Mouse (Mus musculus) thymus, adult 18-20 months (tissue): Measurements from ENCODE around the gene Nek6.

Experiments
- DNase-seq, 2 experiments: peaks; one replicate each; pipeline ENCODE4 v3.0.0; 2022; ENCODE audit warnings: mixed read lengths in 2 of 2

Nek6 gene

DNA sequence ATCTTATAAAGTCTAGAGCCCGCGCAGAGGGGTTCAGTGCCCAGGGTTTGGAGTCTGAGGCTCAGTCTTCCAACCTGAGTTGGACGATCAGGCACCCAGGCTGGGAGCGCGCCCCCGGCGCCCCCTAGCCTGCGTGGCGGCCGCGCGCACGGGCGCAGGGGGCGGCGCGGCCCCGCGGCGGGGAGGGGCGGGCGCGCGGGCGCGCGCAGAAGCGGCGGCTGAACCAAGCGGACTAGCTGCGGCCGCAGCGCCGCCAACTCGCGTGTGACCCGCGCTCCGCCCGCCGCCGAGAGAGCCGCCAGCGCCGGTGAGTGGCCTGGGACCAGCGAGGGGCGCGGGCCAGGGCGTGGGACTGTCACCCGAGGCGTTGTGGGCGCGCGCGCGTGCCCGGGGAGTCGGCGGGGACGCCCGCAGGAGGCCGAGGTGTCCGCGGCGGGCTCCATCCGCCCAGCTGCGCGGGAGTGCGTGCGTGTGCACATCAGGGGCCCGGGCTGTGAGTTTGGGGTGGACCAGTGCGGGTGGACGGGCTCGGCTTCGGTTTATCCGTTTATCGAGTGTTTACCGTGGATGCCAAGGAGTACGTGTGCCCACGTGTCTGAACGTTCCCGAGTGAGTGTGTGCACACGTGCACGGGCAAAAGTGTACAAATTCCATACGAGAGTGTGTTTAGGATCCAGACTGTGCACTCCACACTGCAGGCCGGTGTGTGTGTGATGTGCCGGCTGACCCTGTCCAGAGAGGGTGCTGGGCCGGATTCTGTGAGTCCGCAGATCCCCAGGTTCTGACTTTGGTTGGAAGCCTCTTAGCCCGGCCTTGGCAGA lies at the start of gene Nek6:
TSS of gene Nek6 (plus strand) at position 157 of the 821 bp plus-strand sequence.
- DNase-seq: peak; percentile 22 to 28

DNA sequence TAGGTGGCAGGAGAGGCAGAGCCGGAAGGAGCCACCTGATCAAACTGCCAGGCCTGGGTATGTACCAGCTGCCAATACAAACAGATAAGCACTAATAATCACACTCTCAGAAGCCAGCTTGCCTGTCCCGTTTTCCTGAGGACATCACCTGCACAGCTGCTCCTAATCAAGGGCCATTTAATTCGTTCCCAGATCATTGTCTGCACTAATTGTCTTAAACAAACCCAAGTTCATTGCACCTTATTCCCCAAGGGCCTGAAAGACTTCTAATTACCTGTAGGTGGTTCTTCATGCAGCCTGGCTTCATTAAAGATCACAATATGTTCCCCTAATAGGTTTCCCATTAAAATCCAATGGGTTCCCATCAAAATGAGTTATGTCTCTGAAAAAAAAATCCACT lies 49.1 kb upstream of the Nek6 start:
- DNase-seq: no peak

DNA sequence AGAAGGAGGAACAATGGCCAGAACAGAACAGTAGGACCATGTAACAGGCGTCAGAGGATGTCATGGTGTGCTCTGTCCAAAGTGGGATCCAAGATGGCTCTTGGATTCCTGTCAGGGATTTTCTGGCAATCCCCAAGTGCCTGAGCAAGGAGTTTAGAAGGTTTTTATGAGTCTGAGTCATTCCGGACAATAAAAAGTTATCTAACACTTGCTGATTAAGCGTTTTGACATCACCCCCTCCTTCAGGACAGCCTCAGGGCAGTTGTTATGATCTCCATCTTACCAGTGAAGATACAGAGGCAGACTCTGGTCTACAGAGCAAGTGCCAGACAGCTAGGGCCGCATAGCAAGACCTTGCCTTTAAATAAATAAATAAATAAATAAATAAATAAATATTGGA lies 42.6 kb upstream of the Nek6 start:
- DNase-seq: no peak

DNA sequence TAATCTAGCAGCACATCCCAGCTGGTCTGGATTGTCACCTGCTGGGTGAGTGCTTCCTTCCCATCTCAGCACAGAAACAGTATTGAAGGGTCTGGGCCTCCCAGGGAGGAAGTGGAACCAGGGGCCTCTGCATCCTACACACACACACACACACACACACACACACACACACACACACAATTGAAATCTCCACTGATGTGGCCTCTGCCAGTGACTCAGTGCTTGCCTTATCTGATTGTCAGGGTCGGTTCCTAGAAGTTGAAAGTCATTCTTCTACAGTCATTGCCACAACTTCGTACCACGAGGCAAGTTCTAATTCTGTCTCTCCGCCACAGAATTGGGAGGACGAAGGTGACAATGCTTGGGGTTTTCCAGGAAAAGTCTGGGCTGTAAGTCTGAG lies 39.7 kb upstream of the Nek6 start:
- peak in 1 of 2 experiments; percentile 5 for DNase-seq

DNA sequence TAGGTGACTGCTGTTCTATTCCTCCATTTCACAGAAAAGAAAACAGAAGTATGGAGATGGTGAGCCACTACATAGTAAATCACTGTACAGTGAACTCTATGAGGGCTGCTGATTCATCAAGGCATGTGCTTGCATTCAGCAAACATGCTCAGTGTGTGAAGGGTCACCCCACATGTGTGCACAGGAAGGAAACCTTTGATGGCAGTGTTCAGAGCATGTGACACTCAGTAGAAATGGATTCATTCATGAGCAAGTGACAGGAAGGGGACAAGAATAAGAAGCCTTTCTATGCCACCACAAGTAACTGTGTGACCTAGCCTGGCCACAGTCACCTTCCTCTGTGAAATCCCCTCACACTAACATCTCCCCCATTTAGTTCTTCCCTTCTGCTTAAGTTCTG lies 38.6 kb upstream of the Nek6 start:
- no peak for DNase-seq

DNA sequence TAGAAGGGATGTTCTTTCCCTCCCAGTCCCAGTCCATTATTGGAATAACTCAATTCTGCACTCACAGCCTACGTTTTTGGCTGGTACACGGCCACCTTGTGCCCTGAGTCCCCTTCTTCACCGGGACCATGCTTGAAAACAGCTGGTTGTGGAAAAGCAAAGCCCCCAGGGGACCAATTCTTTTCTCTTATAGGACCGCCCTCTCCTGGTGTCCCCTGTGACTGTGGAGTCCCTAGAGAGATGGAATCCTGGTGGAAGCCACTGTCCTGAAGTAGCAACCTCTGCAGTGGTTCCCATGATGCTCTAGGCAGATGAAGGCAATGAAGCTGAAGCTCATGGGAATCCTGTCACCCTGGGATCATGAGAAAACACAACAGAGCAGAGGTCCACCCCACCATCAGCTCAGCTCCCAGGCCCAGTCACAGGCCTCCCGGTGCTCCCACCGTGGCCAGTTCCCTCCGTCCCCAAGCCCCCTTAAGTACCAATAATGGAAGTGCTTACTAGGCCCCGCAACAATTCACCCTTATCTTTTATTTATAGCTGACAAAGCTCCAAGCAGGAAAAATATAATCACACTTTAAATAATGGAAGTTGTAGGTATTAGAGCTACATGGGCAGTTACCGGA lies 34.5 kb upstream of the Nek6 start:
- DNase-seq: no peak

DNA sequence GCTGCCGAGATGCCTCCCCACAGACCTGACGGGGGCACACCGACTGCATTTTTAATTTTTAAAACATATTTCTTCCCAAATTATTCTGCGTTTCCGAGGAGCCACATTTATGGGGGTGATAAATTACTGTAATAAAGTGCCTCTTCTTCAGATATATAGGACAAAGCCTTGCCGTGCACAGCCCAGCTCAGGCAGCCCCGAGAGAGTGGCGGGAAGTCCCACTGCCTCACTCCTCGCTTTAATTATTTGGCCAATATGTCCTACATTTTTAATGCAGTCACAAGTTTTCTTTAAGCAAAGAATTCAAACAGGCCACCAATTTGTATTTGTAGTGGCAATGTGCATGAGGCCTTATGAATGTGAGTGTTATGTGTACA lies 34.0 kb upstream of the Nek6 start:
- DNase-seq: no peak

DNA sequence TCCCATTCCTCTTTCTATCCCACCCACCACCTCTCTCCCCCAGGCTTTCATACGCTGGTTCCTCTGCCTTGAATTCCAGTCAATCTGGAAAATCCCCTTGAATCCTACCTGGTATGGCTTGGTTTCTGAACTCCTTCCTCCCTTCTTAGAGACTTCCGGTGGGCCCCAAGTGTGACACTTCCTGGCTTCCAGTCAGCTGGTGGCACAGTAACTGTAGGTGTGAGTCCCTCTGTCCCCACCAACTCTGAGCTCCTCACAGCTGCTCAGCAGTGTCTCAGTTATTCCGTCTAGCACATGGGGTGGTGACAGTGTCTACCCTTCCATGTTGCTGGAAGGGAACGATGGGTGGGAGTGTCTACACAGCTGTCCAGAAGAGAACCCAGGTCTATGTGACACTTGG lies 32.8 kb upstream of the Nek6 start:
- no peak for DNase-seq

DNA sequence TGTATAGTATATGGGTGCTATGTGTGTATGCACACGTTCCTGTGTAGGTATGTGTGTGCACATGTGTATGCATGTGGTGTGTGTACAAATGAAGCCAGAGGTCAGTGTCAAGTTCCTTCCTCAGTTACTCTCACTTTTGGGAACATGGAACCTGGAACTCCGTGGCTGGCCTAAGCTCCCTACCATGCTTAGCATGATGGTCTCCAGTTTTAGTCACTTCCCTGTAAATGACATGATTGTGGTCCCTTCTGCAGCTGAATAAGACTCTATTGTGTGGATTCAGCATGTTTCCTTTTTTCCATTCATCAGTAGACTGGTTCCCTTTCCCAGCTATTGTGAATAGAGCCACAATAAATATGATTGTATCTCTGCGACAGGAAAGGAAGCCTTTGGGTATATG lies 31.9 kb upstream of the Nek6 start:
- no peak for DNase-seq

DNA sequence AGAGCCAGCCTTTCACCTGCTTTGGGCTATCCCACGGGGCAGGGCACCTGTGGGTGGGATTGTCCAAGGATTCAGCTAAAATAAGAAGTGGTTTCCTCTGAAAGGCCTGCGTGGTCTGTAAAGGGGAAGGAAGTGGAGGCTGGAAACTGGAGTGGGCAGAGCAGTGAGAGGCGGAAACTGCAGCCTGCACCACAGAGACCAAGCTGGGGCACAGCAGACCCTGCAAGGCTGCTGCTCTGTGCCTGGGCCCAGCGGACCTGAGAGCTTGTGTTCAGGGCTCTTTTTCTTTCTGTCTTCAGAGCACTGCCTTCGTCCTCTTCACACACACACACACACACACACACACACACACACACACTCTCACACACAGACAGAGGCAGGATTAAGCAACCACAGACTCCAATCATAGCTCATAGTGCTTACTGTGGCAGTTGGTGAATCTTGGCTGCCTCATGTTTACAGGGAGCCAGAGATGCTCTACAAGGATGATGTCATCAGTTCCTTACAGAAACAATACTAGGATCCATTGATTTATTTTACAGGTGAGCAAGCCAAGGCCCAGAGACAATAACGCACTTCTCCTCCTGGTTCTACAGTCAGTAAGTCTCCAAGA lies 30.2 kb upstream of the Nek6 start:
- no peak for DNase-seq

DNA sequence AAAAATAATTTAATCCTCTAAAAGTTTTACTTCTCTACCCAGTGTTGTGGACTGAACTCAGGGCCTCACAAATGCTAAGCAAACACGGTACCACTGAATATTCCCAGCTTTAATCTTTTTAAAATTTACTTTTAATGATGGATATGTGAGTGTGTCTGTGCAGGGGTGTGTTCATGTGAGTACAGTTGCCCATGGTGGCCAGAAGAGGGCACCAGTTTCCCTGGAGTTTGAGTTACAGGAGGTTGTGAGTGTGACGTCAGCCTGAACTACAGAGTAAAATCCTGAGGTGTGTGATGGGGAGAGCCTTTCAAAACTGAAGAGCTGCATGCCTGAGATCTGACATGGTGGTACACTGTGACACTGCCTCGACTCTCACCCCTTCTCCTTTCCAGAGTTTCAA lies 29.3 kb upstream of the Nek6 start:
- DNase-seq: no peak

DNA sequence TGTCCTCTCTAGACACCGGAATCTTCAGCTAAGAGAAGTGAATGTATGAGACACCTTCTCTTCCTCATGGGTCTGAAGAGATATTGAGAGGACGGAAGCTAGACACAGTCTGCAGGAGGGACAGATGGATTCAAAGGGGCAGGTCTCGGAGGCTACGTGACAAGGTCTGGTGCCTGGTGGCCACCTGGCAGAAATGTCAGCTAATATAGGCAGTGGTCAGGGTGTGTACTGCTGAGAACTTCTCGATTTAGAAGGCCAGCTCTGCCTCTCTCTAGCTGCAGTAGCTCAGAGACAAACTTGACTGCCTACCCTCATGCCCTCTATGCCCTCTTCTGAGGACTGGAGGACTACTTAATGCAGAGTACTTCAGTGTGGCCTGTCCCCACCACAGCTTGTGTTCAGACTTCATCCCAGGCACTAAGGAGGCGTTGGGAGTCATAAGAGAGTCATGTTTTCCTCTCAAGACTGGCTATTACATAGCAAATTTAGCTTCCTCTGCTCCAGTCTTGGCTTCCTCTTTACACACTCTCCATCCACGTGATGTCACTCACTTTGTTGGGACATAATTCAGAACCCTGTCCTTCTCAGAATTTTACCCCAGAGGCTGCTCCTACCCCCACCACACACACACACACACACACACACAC lies 28.3 kb upstream of the Nek6 start:
- DNase-seq: no peak

DNA sequence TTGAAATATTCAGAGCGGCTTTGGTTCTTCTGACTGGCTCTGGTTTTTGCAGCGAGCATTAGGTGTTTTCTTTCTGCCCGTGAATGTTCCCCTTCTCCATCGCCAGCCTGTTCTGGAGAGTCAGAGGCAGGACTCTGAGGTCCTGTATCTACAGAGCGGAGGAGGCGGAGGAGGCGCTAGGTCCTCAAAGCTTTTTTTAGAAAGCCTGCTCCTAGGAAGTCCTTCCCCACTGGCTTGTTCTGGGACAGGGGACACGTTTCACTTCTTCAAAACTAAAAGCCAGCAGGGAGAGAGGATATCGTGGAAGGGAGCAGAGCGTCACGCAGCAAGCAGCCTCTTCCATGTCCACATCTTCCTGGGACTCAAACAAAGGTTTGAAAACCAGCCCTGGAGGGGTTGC lies 26.9 kb upstream of the Nek6 start:
- DNase-seq: no peak

DNA sequence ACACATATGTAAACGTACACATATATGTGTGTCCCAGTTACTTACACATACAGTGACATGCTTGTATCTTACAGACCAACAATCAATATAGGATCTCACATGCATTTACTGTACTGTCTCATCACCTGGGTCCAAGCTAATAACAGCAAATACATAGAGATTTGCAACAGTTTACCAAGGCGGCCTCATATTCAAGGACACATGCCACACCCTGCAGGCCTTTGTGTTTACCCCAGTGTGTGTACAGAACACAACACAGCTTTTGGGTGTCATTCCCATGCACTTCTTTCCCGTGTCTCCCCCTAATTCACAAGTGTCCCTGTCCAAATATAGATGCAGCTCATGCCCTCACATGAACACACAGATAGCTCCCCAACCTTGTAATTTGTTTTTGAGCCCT lies 26.0 kb upstream of the Nek6 start:
- DNase-seq: no peak

DNA sequence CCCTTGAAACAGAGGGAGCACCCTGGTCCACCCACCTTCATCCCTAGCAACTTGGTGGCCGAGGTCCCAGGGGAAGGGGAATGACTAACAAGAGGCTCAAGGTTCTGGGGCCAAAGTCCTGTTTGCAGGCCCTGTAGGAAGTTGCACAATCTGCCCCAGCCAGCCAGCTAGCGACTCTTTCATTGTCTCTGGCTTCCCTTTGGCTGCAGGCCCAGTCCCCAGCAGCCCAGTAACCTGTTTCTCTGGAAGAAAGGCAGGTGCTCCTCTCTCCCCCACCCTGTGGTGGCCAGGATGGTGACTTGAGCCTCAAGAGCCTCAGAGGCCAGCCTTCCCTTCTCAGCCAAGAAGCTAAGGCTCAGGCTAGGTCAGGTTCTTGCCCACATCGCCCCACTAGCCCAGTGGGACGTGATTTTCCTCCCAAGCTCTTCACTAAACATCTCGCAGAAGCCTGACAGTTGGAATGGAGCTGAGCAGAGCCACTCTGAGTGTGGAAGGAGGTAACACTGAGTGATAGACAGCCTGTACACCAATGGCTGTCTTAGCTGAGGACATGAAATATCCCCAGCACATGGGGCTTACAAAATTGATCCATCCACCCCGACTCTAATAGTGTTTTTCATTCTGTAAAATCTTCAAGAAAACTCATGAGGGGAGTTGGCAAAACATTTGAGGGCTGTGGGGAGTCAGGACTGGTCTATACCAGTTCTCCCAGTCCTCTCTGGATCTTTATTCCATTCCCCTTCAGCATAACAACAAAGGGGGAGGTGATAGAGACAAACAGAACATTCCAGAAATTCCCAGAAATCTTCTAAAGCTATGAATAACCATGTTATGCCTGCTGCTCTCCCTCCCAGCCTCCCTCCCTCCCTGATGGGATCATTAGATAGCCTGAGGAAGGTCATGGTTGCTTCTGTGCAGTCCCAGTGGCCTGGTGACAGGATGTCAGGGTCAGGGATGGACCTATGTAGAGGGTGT lies 25.2 kb upstream of the Nek6 start:
- DNase-seq: no peak

DNA sequence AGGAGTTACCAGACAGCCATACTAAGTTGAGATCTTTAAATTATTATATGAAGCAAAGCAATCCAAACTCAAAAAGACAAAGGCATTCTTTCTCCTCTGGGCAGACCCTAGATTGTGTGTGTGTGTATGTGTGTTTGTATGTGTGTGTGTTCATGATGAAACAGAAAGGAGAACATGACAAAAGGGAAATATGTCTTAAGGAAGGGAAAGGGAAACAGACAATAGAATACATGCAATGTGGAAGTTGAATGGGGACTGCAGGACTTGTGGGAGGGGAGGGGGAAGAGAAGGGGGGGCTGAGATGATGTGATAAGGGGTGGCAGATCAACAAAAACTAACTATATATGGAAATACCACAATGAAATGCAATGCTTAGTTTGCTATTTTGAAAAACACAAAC lies 13.8 kb upstream of the Nek6 start:
- DNase-seq: no peak

DNA sequence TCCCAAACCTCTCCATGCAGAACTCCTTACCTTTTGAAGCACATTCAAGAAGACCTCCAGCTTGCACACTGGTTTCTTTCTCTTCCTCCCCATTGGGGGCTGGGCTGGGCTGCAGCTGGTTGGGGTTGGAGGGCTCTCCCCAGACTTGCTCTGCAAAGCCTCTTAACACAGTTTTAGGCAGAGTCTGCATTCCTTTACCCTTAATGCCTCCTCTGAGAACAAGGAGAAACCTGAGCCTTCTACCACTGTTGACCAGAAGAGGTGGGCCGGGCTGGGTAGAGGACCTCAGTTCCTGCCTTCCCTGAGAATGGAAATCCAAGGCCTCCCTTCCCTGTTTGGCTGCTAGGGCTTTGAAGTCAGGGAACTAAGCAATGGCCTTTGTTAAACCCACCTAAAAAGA lies 9.8 kb upstream of the Nek6 start:
- DNase-seq: no peak

DNA sequence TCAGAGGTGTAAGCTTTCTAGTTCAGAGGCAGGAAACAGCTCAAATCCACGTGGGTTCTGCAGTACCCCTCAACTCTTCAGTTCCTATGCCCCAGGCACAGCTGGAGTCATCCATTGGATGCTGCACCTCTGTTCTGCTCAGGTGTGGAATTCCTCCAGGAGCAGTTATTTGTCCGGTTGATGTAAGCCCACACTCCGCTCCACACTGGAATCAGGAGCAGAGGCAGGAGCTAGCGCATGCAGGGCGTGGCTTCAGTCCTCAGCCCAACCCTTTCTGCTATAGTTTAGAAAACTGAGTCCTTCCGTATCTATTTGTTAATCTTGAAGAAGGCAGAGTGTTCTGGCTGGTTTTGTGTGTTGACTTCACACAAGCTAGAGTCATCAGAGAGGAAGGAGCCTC lies 9.3 kb upstream of the Nek6 start:
- DNase-seq: no peak

DNA sequence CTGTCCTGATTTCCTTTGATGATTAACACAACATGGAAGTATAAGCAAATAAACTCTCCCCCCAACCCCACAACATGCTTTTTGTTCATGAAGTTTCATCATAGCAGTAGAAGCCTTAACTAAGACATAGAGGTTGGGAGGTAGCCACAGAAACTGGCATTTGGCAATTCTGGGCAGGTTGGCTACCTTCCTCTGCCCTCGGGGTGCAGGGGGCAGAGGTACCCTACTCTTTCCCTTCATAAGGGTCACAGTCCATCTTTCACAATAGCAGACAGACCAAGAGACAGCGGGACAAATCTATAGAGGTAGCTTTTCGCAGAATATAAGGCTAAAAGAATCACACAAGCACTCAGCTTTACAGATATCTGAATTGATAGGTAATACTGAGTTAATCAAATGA lies 8.7 kb upstream of the Nek6 start:
- DNase-seq: no peak

DNA sequence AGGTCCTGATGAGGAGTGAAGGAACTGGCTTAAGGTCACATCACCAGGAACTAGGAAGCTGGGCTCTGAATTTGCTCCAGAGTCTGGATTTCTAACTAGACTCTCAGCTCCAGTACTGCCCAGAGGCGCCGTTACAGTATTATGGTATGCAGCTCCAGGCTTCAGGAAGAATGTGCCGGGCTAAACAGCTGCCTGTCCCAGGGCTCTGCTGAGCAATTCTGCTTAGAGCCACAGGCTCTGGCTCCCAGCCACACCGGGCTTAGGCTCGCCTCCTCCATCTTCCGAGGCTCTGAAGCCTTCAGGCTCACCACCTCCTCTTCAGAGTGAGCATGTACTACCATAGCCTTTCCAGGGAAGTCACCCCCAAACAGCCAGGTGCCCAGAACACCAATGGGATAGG lies 7.1 kb upstream of the Nek6 start:
- no peak for DNase-seq

DNA sequence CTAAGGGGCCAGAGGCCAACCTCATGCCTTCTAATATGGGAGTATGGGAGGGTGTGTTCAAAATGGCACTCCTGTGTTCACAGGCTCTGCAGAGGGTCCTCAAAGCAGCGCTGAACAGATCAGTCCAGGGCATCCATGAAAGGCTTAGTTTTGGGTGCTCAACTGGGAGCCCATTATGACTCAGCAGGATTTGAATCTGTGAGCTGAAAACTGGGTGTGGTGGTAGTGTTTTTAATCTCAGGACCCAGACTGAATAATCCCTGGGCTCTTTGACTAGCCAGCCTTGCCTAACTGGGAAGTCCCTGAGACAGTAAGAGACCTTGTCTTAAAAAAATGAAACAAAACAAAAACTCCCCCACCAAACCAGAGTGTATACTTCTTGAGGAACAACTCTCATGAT lies 4.3 kb upstream of the Nek6 start:
- DNase-seq: no peak

DNA sequence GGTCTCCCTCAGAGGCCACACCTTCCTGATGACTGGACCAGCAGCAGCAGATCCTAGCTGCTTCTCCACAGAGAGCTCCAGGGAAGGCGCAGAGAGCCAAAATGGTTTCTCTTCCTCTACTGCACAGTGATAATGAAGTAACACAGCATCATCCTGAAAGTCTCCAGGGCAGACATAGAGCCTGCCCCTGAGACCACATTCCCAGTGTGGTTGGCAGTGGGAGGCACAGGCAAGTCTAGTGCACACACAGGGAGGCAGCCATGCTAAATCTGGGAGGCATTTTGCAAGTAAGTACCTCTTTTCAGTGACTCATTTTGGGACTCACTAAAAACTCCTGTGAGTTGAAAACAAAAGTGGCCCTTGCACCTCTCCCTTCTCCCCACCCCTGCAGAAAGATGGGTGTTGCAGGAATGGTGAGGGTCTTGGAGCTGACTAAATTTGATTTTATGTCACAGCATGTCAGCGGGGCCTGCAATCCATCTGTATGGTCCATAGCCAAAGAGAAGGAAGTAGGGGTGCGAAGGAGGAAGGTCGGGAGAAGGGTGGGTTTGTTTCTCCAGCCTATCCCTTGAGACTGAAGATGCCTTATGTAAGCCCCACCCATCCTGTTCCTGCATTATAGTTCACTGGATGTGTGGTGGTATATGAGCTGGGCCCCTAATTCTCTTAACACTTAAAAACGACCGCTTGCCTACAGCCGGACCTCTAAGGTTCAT lies 2.3 kb upstream of the Nek6 start:
- DNase-seq: no peak
